ENCODE assay signal across 21 mouse cellular contexts in genomic region chr4:34226886-34227285, GRCm38 (mm10).
"Had no signal": no experiment of that assay in that cellular context is flagged by ENCODE, and none has a peak within 500 bp of the region (broad histone marks: within the 10 kb centered on the region; RNA-seq: fewer than 3 reads in every experiment).

No protein-coding gene starts in this region.

- H3K4me3 ChIP-seq: kidney, embryonic 15.5 days; layer of hippocampus, adult 2 months; limb, embryonic 10.5 days; limb, embryonic 13.5 days; liver, embryonic 12.5 days; liver, embryonic 15.5 days; lung, embryonic 15.5 days; neural tube, embryonic 12.5 days; neural tube, embryonic 15.5 days had no signal

- H3K27me3 ChIP-seq: kidney, embryonic 15.5 days; limb, embryonic 13.5 days; liver, embryonic 12.5 days; liver, embryonic 15.5 days; lung, embryonic 15.5 days; neural tube, embryonic 12.5 days; neural tube, embryonic 15.5 days had no signal

- H3K4me1 ChIP-seq: kidney, embryonic 15.5 days; limb, embryonic 10.5 days; liver, embryonic 12.5 days; liver, embryonic 15.5 days; lung, embryonic 15.5 days; neural tube, embryonic 12.5 days had no signal

- H3K27ac ChIP-seq: kidney, embryonic 15.5 days; limb, embryonic 10.5 days; limb, embryonic 13.5 days; liver, embryonic 12.5 days; liver, embryonic 15.5 days; lung, embryonic 15.5 days; neural tube, embryonic 12.5 days; neural tube, embryonic 15.5 days had no signal

- DNase-seq: kidney, postnatal 25 days; layer of hippocampus, adult 9-11 months; liver; lung, adult 18-20 months; lung, postnatal 10 days; lung, postnatal 4 days; midbrain, embryonic 14.5 days; right cerebral cortex, adult 18-20 months; right cerebral cortex, postnatal 14 days; right cerebral cortex, postnatal 4 days; thymus, postnatal 25 days had no signal

- H3K36me3 ChIP-seq: kidney, embryonic 15.5 days; limb, embryonic 10.5 days; limb, embryonic 13.5 days; liver, embryonic 12.5 days; liver, embryonic 15.5 days; lung, embryonic 15.5 days; neural tube, embryonic 12.5 days; neural tube, embryonic 15.5 days had no signal

- H3K9me3 ChIP-seq: kidney, embryonic 15.5 days; limb, embryonic 10.5 days; limb, embryonic 13.5 days; liver, embryonic 12.5 days; liver, embryonic 15.5 days; lung, embryonic 15.5 days; neural tube, embryonic 12.5 days; neural tube, embryonic 15.5 days had no signal

- H3K4me2 ChIP-seq: kidney, embryonic 15.5 days; limb, embryonic 13.5 days; liver, embryonic 12.5 days; liver, embryonic 15.5 days; lung, embryonic 15.5 days; midbrain, embryonic 11.5 days; neural tube, embryonic 12.5 days; neural tube, embryonic 15.5 days had no signal

- ATAC-seq: liver, embryonic 12.5 days had no signal

- H3K9ac ChIP-seq: kidney, embryonic 15.5 days; limb, embryonic 13.5 days; liver, embryonic 12.5 days; liver, embryonic 15.5 days; lung, embryonic 15.5 days; neural tube, embryonic 12.5 days; neural tube, embryonic 15.5 days had no signal
